Mouse (Mus musculus) limb, embryonic 12.5 days (tissue): ENCODE results near the gene Lrrc8e. TPM values are rescaled to one million over a fixed set of nuclear protein-coding genes. Genes with fewer than 3 reads are reported as not detected.

ENCODE experiments used
- ATAC-seq: fragments of 200-750 bp; cut with Nextera tagmentation; 2 replicates; pipeline ENCODE4 v1.8.0; 2017; ENCODE audit warnings: low read depth, moderate TSS enrichment; ENCODE audit not compliant: insufficient number of reproducible peaks, insufficient read depth, low FRiP score, low TSS enrichment
- H3K27ac ChIP-seq: fragments of 300-500 bp; sonication (generic); 2 replicates; pipeline ENCODE4 v1.5.1; 2016; ENCODE audit warnings: mild to moderate bottlenecking, moderate library complexity
- H3K27me3 ChIP-seq: fragments of 300-500 bp; sonication (generic); 2 replicates; pipeline ENCODE4 v1.6.1; 2016; ENCODE audit warnings: mild to moderate bottlenecking, moderate library complexity
- H3K36me3 ChIP-seq: fragments of 300-500 bp; sonication (generic); 2 replicates; pipeline ENCODE4 v1.6.1; 2016; ENCODE audit warnings: mild to moderate bottlenecking, moderate library complexity
- H3K4me1 ChIP-seq: fragments of 300-500 bp; sonication (generic); replicated peaks from 2 replicates; pipeline ENCODE4 v1.6.1; 2016
- H3K4me2 ChIP-seq: fragments of 300-500 bp; sonication (generic); 2 replicates; pipeline ENCODE4 v1.6.1; 2016; ENCODE audit warnings: mild to moderate bottlenecking, moderate library complexity
- H3K4me3 ChIP-seq: fragments of 300-500 bp; sonication (generic); replicated peaks from 2 replicates; pipeline ENCODE4 v1.5.1; 2016; ENCODE audit warnings: mild to moderate bottlenecking
- H3K9ac ChIP-seq: fragments of 300-500 bp; sonication (generic); replicated peaks from 2 replicates; pipeline ENCODE4 v1.6.1; 2016; ENCODE audit warnings: mild to moderate bottlenecking, moderate library complexity
- H3K9me3 ChIP-seq: fragments of 300-500 bp; sonication (generic); 2 replicates; pipeline ENCODE4 v1.6.1; 2016; ENCODE audit warnings: mild to moderate bottlenecking, moderate library complexity
- WGBS: fragments of 180-500 bp; shearing (Covaris S2); methylation state at CpG from one replicate; pipeline ENCODE4 v1.1.7; 2016; 5-methylcytosine and 5-hydroxymethylcytosine counted together
- polyA plus RNA-seq: library from polyadenylated mRNA; unstranded; fragments of >200 nt; fragmentation: Nextera tagmentation; extraction: Ambion mirVana; gene quantifications from 2 replicates; pipeline ENCODE4 v1.2.1, GENCODE M21; 2016

The Lrrc8e gene
- polyA plus RNA-seq, 1 experiment from 2014 or later: 0.39 TPM

- peak; percentile 21; the same call in 1 of the 2 replicates for ATAC-seq
- H3K36me3 ChIP-seq: peaks cover 18% of the 10 kb centered on the region; the same call in 1 of the 2 replicates
- no peak overlapping the region for H3K27ac ChIP-seq
- peaks cover 64% of the 10 kb centered on the region for H3K27me3 ChIP-seq
- peak overlapping the region; percentile 34 for H3K4me2 ChIP-seq
- H3K4me1 ChIP-seq: peaks cover 12% of the 10 kb centered on the region
- WGBS: 8% methylated on average over 44 of the region's 44 CpGs
- H3K9me3 ChIP-seq: 0 out of 2 replicates have a peak, but pooled peaks cover 5% of the 10 kb centered on the region
- peak overlapping the region; percentile 22 for H3K4me3 ChIP-seq
- peak overlapping the region; percentile 47; the same call in 1 of the 2 replicates for H3K9ac ChIP-seq
These were observed 20.2 kb upstream of the Lrrc8e start for GRCm38 (mm10) chr8:4206182-4207015.

DNA sequence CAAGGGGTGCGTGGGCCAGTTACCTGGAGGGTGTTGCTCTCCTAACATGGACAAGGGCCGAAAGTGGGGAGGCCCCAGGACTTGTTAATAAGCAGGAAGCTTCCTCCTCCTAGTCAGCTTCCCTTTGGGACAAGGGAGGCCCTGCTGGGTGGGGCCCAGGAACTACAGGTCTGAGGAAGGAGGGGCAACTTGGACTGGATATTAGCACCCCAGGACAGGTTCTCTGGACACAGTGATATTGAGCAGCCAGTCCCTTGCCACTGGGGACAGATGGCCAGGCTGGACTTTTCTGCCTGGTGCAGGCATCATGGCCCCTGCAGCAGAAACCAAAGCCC, 19.6 kb upstream of the Lrrc8e start:
- 0 out of 2 replicates have a peak, but pooled peaks cover 5% of the 10 kb centered on the region for H3K9me3 ChIP-seq
- peaks cover 18% of the 10 kb centered on the region; the same call in 1 of the 2 replicates for H3K36me3 ChIP-seq
- no peak overlapping the region for H3K27ac ChIP-seq
- peaks cover 12% of the 10 kb centered on the region for H3K4me1 ChIP-seq
- H3K4me3 ChIP-seq: no peak overlapping the region
- H3K9ac ChIP-seq: no peak overlapping the region
- no peak for ATAC-seq
- peaks cover 65% of the 10 kb centered on the region for H3K27me3 ChIP-seq
- 41% methylated on average over 2 of the region's 2 CpGs for WGBS
- no peak overlapping the region for H3K4me2 ChIP-seq

- Histone ChIP-seq H3K27me3 (peaks cover 74% of the 10 kb centered on the region), H3K9ac (no peak overlapping the region), H3K4me3 (no peak overlapping the region), H3K4me2 (no peak overlapping the region), H3K4me1 (peaks cover 33% of the 10 kb centered on the region), H3K36me3 (0 out of 2 replicates have a peak, but pooled peaks cover 9% of the 10 kb centered on the region), H3K9me3 (0 out of 2 replicates have a peak, but pooled peaks cover 5% of the 10 kb centered on the region), H3K27ac (no peak overlapping the region)
- no peak for ATAC-seq
- 85% methylated on average over 6 of the region's 6 CpGs for WGBS
These were observed 15.5 kb upstream of the Lrrc8e start for GRCm38 (mm10) chr8:4211097-4211496.

- H3K9me3 ChIP-seq: 0 out of 2 replicates have a peak, but pooled peaks cover 5% of the 10 kb centered on the region
- H3K27ac ChIP-seq: no peak overlapping the region
- H3K4me3 ChIP-seq: peak overlapping the region; percentile 46
- peak; percentile 21 for ATAC-seq
- H3K4me2 ChIP-seq: peak overlapping the region; percentile 91
- H3K27me3 ChIP-seq: peaks cover 74% of the 10 kb centered on the region
- H3K36me3 ChIP-seq: 0 out of 2 replicates have a peak, but pooled peaks cover 9% of the 10 kb centered on the region
- H3K4me1 ChIP-seq: peaks cover 38% of the 10 kb centered on the region
- H3K9ac ChIP-seq: peak overlapping the region; percentile 57; the same call in 1 of the 2 replicates
- WGBS: under 1% methylated on average over 25 of the region's 25 CpGs
These were observed 13.8 kb upstream of the Lrrc8e start for GRCm38 (mm10) chr8:4212809-4213209.

DNA sequence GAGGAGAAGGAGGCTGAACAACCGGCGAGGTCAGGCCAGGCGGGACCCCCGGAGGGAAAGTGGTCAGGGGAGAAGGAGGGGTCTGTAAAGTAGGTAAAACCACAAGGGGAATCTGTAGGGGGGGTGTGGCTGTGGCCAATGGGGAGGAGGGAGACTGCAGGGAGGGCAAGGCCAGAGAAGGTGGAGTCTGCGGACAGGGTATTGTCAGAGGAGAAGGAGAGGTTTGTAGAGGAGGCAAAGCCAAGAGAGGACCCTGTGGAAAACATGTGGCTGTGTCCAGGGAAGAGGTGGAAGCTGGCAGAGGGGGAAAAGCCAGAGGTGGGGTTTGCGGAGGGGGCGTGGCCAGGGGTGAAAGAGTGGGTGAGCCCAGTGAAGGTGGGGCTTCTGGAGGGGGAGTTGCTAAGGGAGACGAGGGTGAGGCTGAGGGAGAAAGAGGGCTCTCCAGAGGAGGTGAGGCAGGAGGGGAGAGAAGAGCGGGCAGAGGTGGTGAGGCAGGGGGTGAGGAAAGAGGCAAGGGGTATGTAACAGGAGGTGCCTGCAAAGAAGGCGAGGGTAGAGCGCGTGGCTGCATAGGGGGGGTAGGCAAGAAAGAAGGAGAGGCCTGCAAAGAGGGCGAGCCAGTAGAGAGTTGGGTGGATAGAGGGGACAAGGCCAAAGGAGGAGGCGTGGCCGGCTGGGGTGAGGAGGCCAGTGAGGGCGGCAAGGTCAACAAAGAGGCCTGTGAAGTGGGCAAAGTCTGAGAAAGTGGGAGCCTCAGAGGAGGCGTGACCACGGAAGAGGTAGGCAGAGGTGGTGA, 13.2 kb upstream of the Lrrc8e start:
- Histone ChIP-seq H3K9ac (peak overlapping the region; percentile 57), H3K9me3 (0 out of 2 replicates have a peak, but pooled peaks cover 5% of the 10 kb centered on the region), H3K27ac (no peak overlapping the region), H3K4me1 (peaks cover 38% of the 10 kb centered on the region), H3K27me3 (peaks cover 74% of the 10 kb centered on the region), H3K36me3 (0 out of 2 replicates have a peak, but pooled peaks cover 9% of the 10 kb centered on the region), H3K4me2 (peak overlapping the region; percentile 91), H3K4me3 (peak overlapping the region; percentile 46)
- WGBS: under 1% methylated on average over 18 of the region's 18 CpGs
- ATAC-seq: peak; percentile 71

GRCm38 (mm10) chr8:4214006-4214980, 12.3 kb upstream of the Lrrc8e start:
- 8% methylated on average over 33 of the region's 33 CpGs for WGBS
- peak overlapping the region; percentile 44; the same call in 1 of the 2 replicates for H3K9ac ChIP-seq
- 0 out of 2 replicates have a peak, but pooled peaks cover 2% of the 10 kb centered on the region for H3K9me3 ChIP-seq
- H3K27ac ChIP-seq: no peak overlapping the region
- peaks cover 38% of the 10 kb centered on the region for H3K4me1 ChIP-seq
- peak overlapping the region; percentile 91 for H3K4me2 ChIP-seq
- ATAC-seq: peak; percentile 34; the same call in 1 of the 2 replicates
- peaks cover 72% of the 10 kb centered on the region for H3K27me3 ChIP-seq
- peak overlapping the region; percentile 46 for H3K4me3 ChIP-seq
- 0 out of 2 replicates have a peak, but pooled peaks cover 9% of the 10 kb centered on the region for H3K36me3 ChIP-seq

DNA sequence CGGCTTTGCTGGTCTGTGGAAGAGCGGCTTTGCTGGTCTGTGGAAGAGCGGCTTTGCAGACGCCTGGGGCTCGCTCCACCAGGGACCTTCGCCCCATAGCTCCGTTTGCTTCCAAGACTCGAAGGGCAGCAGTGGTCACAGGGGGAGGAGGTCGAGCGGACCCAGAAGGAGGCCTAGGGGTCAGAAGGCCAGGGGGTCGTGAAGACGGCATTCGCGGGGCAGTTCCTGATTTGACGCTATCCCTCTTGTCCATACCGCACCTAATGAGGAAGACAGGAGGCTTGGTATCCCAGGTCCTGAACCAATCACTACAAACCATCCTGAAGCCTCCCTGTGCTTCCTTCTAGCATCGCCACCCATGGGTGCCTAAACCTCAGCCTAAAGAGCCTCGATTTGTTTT, 10.3 kb upstream of the Lrrc8e start:
- ATAC-seq: no peak
- H3K27ac ChIP-seq: no peak overlapping the region

DNA sequence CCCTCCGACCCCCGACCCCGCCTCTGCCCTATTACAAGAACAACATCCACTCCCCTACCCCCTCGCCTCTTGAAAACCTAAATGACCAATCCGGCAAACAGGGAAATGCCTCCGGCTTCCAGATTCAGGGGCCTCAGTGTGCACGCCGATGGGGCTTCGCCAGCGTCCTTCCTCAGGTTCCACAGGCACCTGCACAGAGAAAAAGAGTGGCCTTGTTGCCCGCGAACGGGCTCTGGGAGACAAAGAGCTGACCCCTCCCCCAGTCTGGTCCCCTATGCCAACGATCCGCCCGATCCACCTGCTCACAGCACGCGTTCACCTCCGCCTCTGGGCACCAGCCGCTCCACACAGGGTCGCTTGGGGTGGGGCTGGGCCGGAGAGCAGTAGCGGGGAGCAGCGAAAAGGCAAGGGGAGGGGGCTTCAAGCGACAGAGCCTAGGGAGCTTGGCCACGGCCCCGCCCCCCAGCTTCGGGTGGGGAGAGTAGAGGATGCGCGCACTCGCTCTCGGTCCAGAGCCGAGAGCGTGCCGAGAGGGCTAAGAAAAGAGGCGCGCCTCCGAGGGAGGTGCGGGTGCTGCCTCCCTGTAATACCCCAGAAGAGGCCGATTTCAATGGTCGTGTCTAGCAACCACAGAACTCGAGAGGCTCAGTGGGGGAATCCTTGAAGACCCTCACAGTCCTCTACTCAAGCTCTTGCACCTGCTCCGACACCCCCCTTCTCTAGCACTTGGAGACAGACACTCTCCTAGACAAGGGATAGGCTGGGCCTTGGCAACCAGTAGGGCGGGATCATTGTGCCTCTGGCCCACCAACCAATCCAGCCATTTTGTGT, 9.6 kb upstream of the Lrrc8e start, which contains the start of gene Prr36:
Prr36 (minus strand) TSS at position 669 of the 831 bp plus-strand sequence.
- H3K36me3 ChIP-seq: no peaks in the 10 kb centered on the region
- peak within 1 kb of the TSS; percentile 64 for H3K9ac ChIP-seq
- WGBS: 1% methylated on average over 44 of the region's 44 CpGs
- peaks cover 38% of the 10 kb centered on the region for H3K4me1 ChIP-seq
- peak within 1 kb of the TSS; percentile 53 for H3K4me3 ChIP-seq
- no peak within 1 kb of the TSS for H3K27ac ChIP-seq
- no peaks in the 10 kb centered on the region for H3K9me3 ChIP-seq
- peak; percentile 14; the same call in 1 of the 2 replicates for ATAC-seq
- H3K27me3 ChIP-seq: peaks cover 67% of the 10 kb centered on the region
- peak within 1 kb of the TSS; percentile 91 for H3K4me2 ChIP-seq

More for the DNA sequence above, 10.3 kb upstream of the Lrrc8e start:
- Histone ChIP-seq H3K36me3 (no peaks in the 10 kb centered on the region), H3K4me2 (peak overlapping the region; percentile 91), H3K9ac (peak overlapping the region; percentile 64; the same call in 1 of the 2 replicates), H3K4me1 (peaks cover 38% of the 10 kb centered on the region), H3K4me3 (peak overlapping the region; percentile 53), H3K27me3 (peaks cover 69% of the 10 kb centered on the region), H3K9me3 (no peaks in the 10 kb centered on the region)
- WGBS: 6% methylated on average over 18 of the region's 18 CpGs

DNA sequence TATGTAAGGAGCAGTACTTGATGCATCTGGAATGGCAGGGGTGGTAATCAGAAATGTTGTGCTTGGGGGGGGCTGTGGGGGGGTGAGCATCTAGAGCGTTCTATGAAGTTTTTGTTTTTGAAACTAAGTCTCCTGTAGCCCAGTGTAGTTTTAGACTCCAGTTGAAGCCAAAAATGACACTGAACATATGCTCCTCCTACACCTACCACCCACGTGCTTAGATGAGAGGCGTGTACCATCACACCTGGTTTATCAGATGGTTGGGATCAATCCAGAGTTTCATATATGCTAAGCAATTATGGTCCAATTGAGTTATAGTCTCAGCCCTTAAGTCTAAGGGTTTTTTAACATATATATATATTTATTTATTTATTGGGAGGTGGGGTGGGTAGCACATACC, 7.0 kb upstream of the Lrrc8e start:
- no peaks in the 10 kb centered on the region for H3K36me3 ChIP-seq
- no peak overlapping the region for H3K27ac ChIP-seq
- ATAC-seq: no peak
- no peak overlapping the region for H3K9ac ChIP-seq
- H3K4me2 ChIP-seq: no peak overlapping the region
- no peak overlapping the region for H3K4me3 ChIP-seq
- 75% methylated on average over 3 of the region's 3 CpGs for WGBS
- no peaks in the 10 kb centered on the region for H3K9me3 ChIP-seq
- H3K27me3 ChIP-seq: peaks cover 53% of the 10 kb centered on the region
- H3K4me1 ChIP-seq: peaks cover 19% of the 10 kb centered on the region
